Mouse (Mus musculus) cortical plate, adult 2 months (tissue): ENCODE results near the gene Syn2.

Source experiments
- CTCF ChIP-seq: fragments of 200-500 bp; IDR thresholded peaks from 2 replicates; pipeline ENCODE4 v1.5.1; 2011; ENCODE audit warnings: mild to moderate bottlenecking, control low read depth, low read length; ENCODE audit not compliant: insufficient read depth; ENCODE audit errors: extremely low read depth
- POLR2A ChIP-seq: fragments of 200-500 bp; IDR thresholded peaks from 2 replicates; pipeline ENCODE4 v1.6.1; 2011; ENCODE audit warnings: mild to moderate bottlenecking, low read length, control low read depth; ENCODE audit not compliant: insufficient read depth; ENCODE audit errors: extremely low read depth

GRCm38 (mm10) chr6:115320927-115321714 is 186.4 kb downstream of the Syn2 start:
- TF ChIP-seq POLR2A, result no peak
- TF ChIP-seq CTCF, result no peak
